Mouse (Mus musculus) midbrain, embryonic 14.5 days (tissue): Measurements from ENCODE around the gene Tdrd5. TPM values are rescaled to one million over a fixed set of nuclear protein-coding genes. Genes with fewer than 3 reads are reported as not detected.
A peak's percentile ranks its signal among the peaks of the same experiment; 100 is the strongest.

ENCODE experiments used
- ATAC-seq: fragments of 200-750 bp; cut with Nextera tagmentation; 2 replicates; pipeline ENCODE4 v1.8.0; 2017; ENCODE audit warnings: moderate number of reproducible peaks, moderate library complexity; ENCODE audit not compliant: low FRiP score, low TSS enrichment
- DNase-seq: peaks from one replicate; pipeline ENCODE4 v3.0.0-alpha.2; 2015
- H3K27ac ChIP-seq: fragments of 300-500 bp; sonication (generic); replicated peaks from 2 replicates; pipeline ENCODE4 v1.5.1; 2014; ENCODE audit warnings: mild to moderate bottlenecking, low read depth, low read length, moderate library complexity
- H3K27me3 ChIP-seq: fragments of 300-500 bp; sonication (generic); 2 replicates; pipeline ENCODE4 v1.6.1; 2014; ENCODE audit warnings: low read length, control low read depth, mixed read lengths; ENCODE audit not compliant: control insufficient read depth, insufficient read depth
- H3K36me3 ChIP-seq: fragments of 300-500 bp; sonication (generic); 2 replicates; pipeline ENCODE4 v1.6.1; 2014; ENCODE audit warnings: low read length, control low read depth; ENCODE audit not compliant: control insufficient read depth, insufficient read depth
- H3K4me1 ChIP-seq: fragments of 300-500 bp; sonication (generic); 2 replicates; pipeline ENCODE4 v1.6.1; 2014; ENCODE audit warnings: mild to moderate bottlenecking, antibody characterized with exemption, low read length, control low read depth; ENCODE audit not compliant: control insufficient read depth, insufficient read depth
- H3K4me2 ChIP-seq: fragments of 300-500 bp; sonication (generic); 2 replicates; pipeline ENCODE4 v1.6.1; 2014; ENCODE audit warnings: mild to moderate bottlenecking, low read length, moderate library complexity
- H3K4me3 ChIP-seq: fragments of 300-500 bp; sonication (generic); replicated peaks from 2 replicates; pipeline ENCODE4 v1.5.1; 2014; ENCODE audit warnings: low read depth, low read length
- H3K9ac ChIP-seq: fragments of 300-500 bp; sonication (generic); replicated peaks from 2 replicates; pipeline ENCODE4 v1.6.1; 2014; ENCODE audit warnings: mild to moderate bottlenecking, low read length, moderate library complexity
- H3K9me3 ChIP-seq: fragments of 300-500 bp; sonication (generic); 2 replicates; pipeline ENCODE4 v1.6.1; 2016; ENCODE audit warnings: low read length, control low read depth, mixed read lengths; ENCODE audit not compliant: control insufficient read depth
- WGBS: fragments of 180-500 bp; shearing (Covaris S2); extraction: QIAGEN DNeasy Blood & Tissue Kit; methylation state at CpG from one replicate; pipeline ENCODE4 v1.1.7; 2014; 5-methylcytosine and 5-hydroxymethylcytosine counted together
- polyA plus RNA-seq: library from polyadenylated mRNA; unstranded; fragments of >200 nt; fragmentation: Nextera tagmentation; extraction: Ambion mirVana; gene quantifications from 2 replicates; pipeline ENCODE4 v1.2.1, GENCODE M21; 2014

Tdrd5 gene
- polyA plus RNA-seq, 1 experiment from 2014 or later = 1.7 TPM

- H3K36me3 ChIP-seq = no peaks in the 10 kb centered on the region
- no peak overlapping the region for H3K9ac ChIP-seq
- ATAC-seq = no peak; the same call in 1 of the 2 replicates
- no peak overlapping the region for H3K4me3 ChIP-seq
- peak; percentile 77 for DNase-seq
- no peaks in the 10 kb centered on the region for H3K9me3 ChIP-seq
- no peaks in the 10 kb centered on the region for H3K4me1 ChIP-seq
- no peak overlapping the region for H3K27ac ChIP-seq
- H3K27me3 ChIP-seq = no peaks in the 10 kb centered on the region
- WGBS = 37% methylated on average over 2 of the region's 2 CpGs
- H3K4me2 ChIP-seq = no peak overlapping the region
These were observed 62.4 kb downstream of the Tdrd5 start for GRCm38 (mm10) chr1:156241035-156241434.

- no peak overlapping the region for H3K9ac ChIP-seq
- peaks cover 10% of the 10 kb centered on the region; the same call in 1 of the 2 replicates for H3K4me1 ChIP-seq
- no peaks in the 10 kb centered on the region for H3K9me3 ChIP-seq
- no peaks in the 10 kb centered on the region for H3K36me3 ChIP-seq
- H3K4me3 ChIP-seq = no peak overlapping the region
- no peak for ATAC-seq
- H3K27me3 ChIP-seq = no peaks in the 10 kb centered on the region
- DNase-seq = no peak
- H3K4me2 ChIP-seq = no peak overlapping the region
- 88% methylated on average over 6 of the region's 6 CpGs for WGBS
- H3K27ac ChIP-seq = no peak overlapping the region
These were observed 72.3 kb downstream of the Tdrd5 start for GRCm38 (mm10) chr1:156231122-156231521.

- WGBS = 41% methylated on average over 9 of the region's 9 CpGs
- no peak; the same call in 1 of the 2 replicates for ATAC-seq
- no peak overlapping the region for H3K4me2 ChIP-seq
These were observed 73.0 kb downstream of the Tdrd5 start for GRCm38 (mm10) chr1:156230339-156231089.

GRCm38 (mm10) chr1:156229448-156229847 lies 74.0 kb downstream of the Tdrd5 start:
- Histone ChIP-seq H3K27ac (no peak overlapping the region), H3K9ac (no peak overlapping the region), H3K4me2 (no peak overlapping the region), H3K36me3 (no peaks in the 10 kb centered on the region), H3K4me1 (peaks cover 10% of the 10 kb centered on the region; the same call in 1 of the 2 replicates), H3K9me3 (no peaks in the 10 kb centered on the region), H3K27me3 (no peaks in the 10 kb centered on the region), H3K4me3 (no peak overlapping the region)
- peak; percentile 80 for DNase-seq
- ATAC-seq = no peak
- WGBS = 32% methylated on average over 7 of the region's 7 CpGs

More at GRCm38 (mm10) chr1:156230339-156231089, 73.0 kb downstream of the Tdrd5 start:
- no peaks in the 10 kb centered on the region for H3K9me3 ChIP-seq
- H3K4me1 ChIP-seq = peaks cover 10% of the 10 kb centered on the region; the same call in 1 of the 2 replicates
- peak; percentile 68 for DNase-seq
- peak overlapping the region; percentile 26; the same call in 1 of the 2 replicates for H3K27ac ChIP-seq
- H3K27me3 ChIP-seq = no peaks in the 10 kb centered on the region
- no peak overlapping the region for H3K9ac ChIP-seq
- no peaks in the 10 kb centered on the region for H3K36me3 ChIP-seq
- no peak overlapping the region for H3K4me3 ChIP-seq

- no peak for ATAC-seq
These were observed 74.7 kb downstream of the Tdrd5 start for GRCm38 (mm10) chr1:156228728-156229127.

GRCm38 (mm10) chr1:156226903-156227302 lies 76.6 kb downstream of the Tdrd5 start:
- no peak for ATAC-seq
- no peak for DNase-seq
- H3K9me3 ChIP-seq = no peaks in the 10 kb centered on the region
- no peaks in the 10 kb centered on the region for H3K27me3 ChIP-seq
- no peaks in the 10 kb centered on the region for H3K36me3 ChIP-seq
- WGBS = 55% methylated on average over 5 of the region's 5 CpGs
- H3K9ac ChIP-seq = no peak overlapping the region
- no peak overlapping the region for H3K4me2 ChIP-seq
- no peak overlapping the region for H3K4me3 ChIP-seq
- peaks cover 23% of the 10 kb centered on the region for H3K4me1 ChIP-seq
- no peak overlapping the region for H3K27ac ChIP-seq

More at GRCm38 (mm10) chr1:156228728-156229127, 74.7 kb downstream of the Tdrd5 start:
- Histone ChIP-seq H3K36me3 (no peaks in the 10 kb centered on the region), H3K9me3 (no peaks in the 10 kb centered on the region), H3K9ac (no peak overlapping the region), H3K4me3 (no peak overlapping the region), H3K27me3 (no peaks in the 10 kb centered on the region), H3K4me1 (peaks cover 10% of the 10 kb centered on the region; the same call in 1 of the 2 replicates), H3K4me2 (no peak overlapping the region), H3K27ac (no peak overlapping the region)
- no peak for DNase-seq
- 91% methylated on average over 4 of the region's 4 CpGs for WGBS

- DNase-seq (peak; percentile 64), ATAC-seq (peak; percentile 60; the same call in 1 of the 2 replicates)
- no peak overlapping the region for H3K4me2 ChIP-seq
- H3K4me1 ChIP-seq = peaks cover 18% of the 10 kb centered on the region
- H3K36me3 ChIP-seq = no peaks in the 10 kb centered on the region
- H3K27me3 ChIP-seq = no peaks in the 10 kb centered on the region
- no peak overlapping the region for H3K9ac ChIP-seq
- H3K4me3 ChIP-seq = no peak overlapping the region
- H3K27ac ChIP-seq = peak overlapping the region; percentile 49; the same call in 1 of the 2 replicates
- WGBS = 21% methylated on average over 13 of the region's 13 CpGs
- no peaks in the 10 kb centered on the region for H3K9me3 ChIP-seq
These were observed 81.1 kb downstream of the Tdrd5 start for GRCm38 (mm10) chr1:156222205-156223000.

GRCm38 (mm10) chr1:156221327-156221726 lies 82.1 kb downstream of the Tdrd5 start:
- no peak for ATAC-seq
- no peak for DNase-seq
- Histone ChIP-seq H3K27me3 (no peaks in the 10 kb centered on the region), H3K9ac (no peak overlapping the region), H3K4me1 (peaks cover 18% of the 10 kb centered on the region), H3K27ac (no peak overlapping the region), H3K4me2 (no peak overlapping the region), H3K36me3 (no peaks in the 10 kb centered on the region), H3K4me3 (no peak overlapping the region), H3K9me3 (no peaks in the 10 kb centered on the region)
- 40% methylated on average over 2 of the region's 2 CpGs for WGBS
